Mouse (Mus musculus) myocyte (in vitro differentiated cells): ENCODE results near the gene 4833427G06Rik.

Experiments
- CEBPB ChIP-seq: IDR thresholded peaks from 2 replicates; pipeline ENCODE4 v1.6.1; 2011; ENCODE audit warnings: mild to moderate bottlenecking, moderate library complexity; ENCODE audit not compliant: poor library complexity, insufficient read depth, severe bottlenecking
- E2F4 ChIP-seq: IDR thresholded peaks from one replicate; pipeline ENCODE4 v1.6.1; 2011; ENCODE audit warnings: mild to moderate bottlenecking, control low read depth, moderate library complexity; ENCODE audit not compliant: insufficient read depth
- MAX ChIP-seq: IDR thresholded peaks from one replicate; pipeline ENCODE4 v1.6.1; 2011; ENCODE audit warnings: low read depth, mild to moderate bottlenecking, control low read depth
- MYOD1 ChIP-seq, 3 experiments: IDR thresholded peaks; one replicate each; pipeline ENCODE4 v1.6.1; 2011; ENCODE audit warnings: control low read depth in 2 of 3, low read depth in 2 of 3, mild to moderate bottlenecking in 2 of 3, moderate library complexity in 1 of 3; ENCODE audit not compliant: insufficient read length in 2 of 3, control insufficient read depth in 1 of 3
- MYOG ChIP-seq, 3 experiments: IDR thresholded peaks; one replicate each; pipeline ENCODE4 v1.6.1; 2011; ENCODE audit warnings: control low read depth in 2 of 3, low read depth in 2 of 3, mild to moderate bottlenecking in 2 of 3; ENCODE audit not compliant: insufficient read length in 2 of 3, control insufficient read depth in 1 of 3, insufficient read depth in 1 of 3
- POLR2A ChIP-seq: IDR thresholded peaks from one replicate; pipeline ENCODE4 v1.6.1; 2011; ENCODE audit warnings: low read depth, mild to moderate bottlenecking, control low read depth, moderate library complexity; ENCODE audit not compliant: insufficient read length
- POLR2AphosphoS2 ChIP-seq: IDR thresholded peaks from one replicate; pipeline ENCODE4 v1.6.1; 2011; ENCODE audit warnings: low read depth, control low read depth; ENCODE audit not compliant: insufficient read length
- REST ChIP-seq: IDR thresholded peaks from one replicate; pipeline ENCODE4 v1.6.1; 2011; ENCODE audit warnings: mild to moderate bottlenecking, control low read depth, moderate library complexity; ENCODE audit not compliant: insufficient read depth, insufficient read length
- SRF ChIP-seq: IDR thresholded peaks from one replicate; pipeline ENCODE4 v1.6.1; 2011; ENCODE audit warnings: low read depth; ENCODE audit not compliant: control insufficient read depth, insufficient read length
- TCF12 ChIP-seq: IDR thresholded peaks from one replicate; pipeline ENCODE4 v1.6.1; 2011; ENCODE audit warnings: mild to moderate bottlenecking, control low read depth; ENCODE audit not compliant: poor library complexity, insufficient read depth, severe bottlenecking
- TCF3 ChIP-seq: IDR thresholded peaks from one replicate; pipeline ENCODE4 v1.6.1; 2011; ENCODE audit warnings: low read depth, control low read depth; ENCODE audit not compliant: insufficient read length
- USF1 ChIP-seq: IDR thresholded peaks from one replicate; pipeline ENCODE4 v1.6.1; 2011; ENCODE audit warnings: low read depth, mild to moderate bottlenecking, control low read depth, moderate library complexity

DNA sequence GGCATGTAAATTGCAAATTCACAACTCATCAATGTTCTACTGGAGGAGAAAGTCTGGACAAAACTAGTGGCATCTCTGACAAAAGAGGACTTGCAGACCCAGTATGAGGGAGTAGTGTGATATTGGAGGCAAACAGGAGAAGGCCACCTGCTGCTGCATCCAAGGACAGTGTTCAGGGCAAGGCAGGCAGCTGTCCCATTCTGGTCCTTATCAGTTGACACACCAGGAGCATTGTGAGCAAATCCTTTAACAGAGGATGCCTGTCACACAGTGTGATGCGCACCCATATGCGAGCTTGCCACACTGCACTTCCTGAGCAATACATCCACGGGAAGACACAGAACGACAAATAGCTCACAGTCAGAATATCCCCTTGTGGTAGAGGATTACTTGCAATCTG lies 12.9 kb upstream of the 4833427G06Rik start:
- TF ChIP-seq TCF12 = no peak
- no peak for TF ChIP-seq POLR2AphosphoS2
- TF ChIP-seq POLR2A = no peak
- no peak for TF ChIP-seq REST
- no peak for TF ChIP-seq TCF3
- TF ChIP-seq MYOG (IDR thresholded peaks at IDR 0.05; ENCODE audit: control insufficient read depth in 1 of 3, insufficient read depth in 1 of 3, insufficient read length in 2 of 3, low read depth in 2 of 3) = no peak
- TF ChIP-seq SRF = no peak
- no peak for TF ChIP-seq USF1
- TF ChIP-seq MAX = no peak
- TF ChIP-seq E2F4 = no peak
- no peak for TF ChIP-seq MYOD1 (IDR thresholded peaks at IDR 0.05; ENCODE audit: control insufficient read depth in 1 of 3, insufficient read length in 2 of 3, low read depth in 2 of 3)
- no peak for TF ChIP-seq CEBPB
